Mouse (Mus musculus): Measurements from ENCODE around the gene Nrf1. TPM values are rescaled to one million over a fixed set of nuclear protein-coding genes. Genes with fewer than 3 reads are reported as not detected.

Nrf1 gene
- polyA plus RNA-seq, 1 experiment = 116 TPM

DNA sequence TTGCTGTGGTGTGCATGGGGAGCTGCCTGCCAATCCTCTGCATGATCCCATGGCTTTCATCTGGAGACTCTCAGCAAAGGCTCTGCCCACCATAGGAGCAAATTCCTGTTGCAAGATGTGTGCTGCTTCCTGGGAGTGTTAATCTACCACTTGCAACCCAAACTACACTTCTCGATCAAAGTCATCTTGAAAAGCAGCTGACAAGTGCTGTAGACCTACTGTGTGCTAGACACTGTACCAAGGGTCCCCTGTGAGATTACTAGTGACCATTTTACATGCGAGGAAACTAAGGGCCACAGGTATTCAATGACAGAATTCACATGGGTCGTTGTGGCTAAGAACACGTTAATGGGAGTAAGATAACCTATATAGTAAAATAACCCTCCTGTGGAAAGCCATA is 95.5 kb downstream of the Nrf1 start:
- no peak for DNase-seq
- no peak overlapping the region for H3K27ac ChIP-seq (ENCODE audit: control insufficient read depth, insufficient read depth, low read length)
- no peaks in the 10 kb centered on the region for H3K4me1 ChIP-seq (replicated peaks; ENCODE audit: control insufficient read depth, insufficient read depth, low read length)
- WGBS = 97% methylated on average over 4 of the region's 4 CpGs
- peaks cover 55% of the 10 kb centered on the region for H3K36me3 ChIP-seq (ENCODE audit: control insufficient read depth, insufficient read depth, low read length)
- H3K4me3 ChIP-seq (ENCODE audit: control insufficient read depth, insufficient read depth, low read length) = no peak overlapping the region
- no peaks in the 10 kb centered on the region for H3K27me3 ChIP-seq (ENCODE audit: control insufficient read depth, insufficient read depth, low read length)
- no peak for TF ChIP-seq POLR2A (IDR thresholded peaks at IDR 0.05; ENCODE audit: control insufficient read depth, extremely low read depth, insufficient read depth, low read length, poor library complexity)
- no peak for TF ChIP-seq CTCF (IDR thresholded peaks at IDR 0.05; ENCODE audit: borderline replicate concordance, control insufficient read depth, extremely low read depth, insufficient read depth, low read length, poor library complexity)

- Histone ChIP-seq H3K4me3 (ENCODE audit: control insufficient read depth, insufficient read depth, low read length) (no peak overlapping the region), H3K36me3 (ENCODE audit: control insufficient read depth, insufficient read depth, low read length) (peaks cover 35% of the 10 kb centered on the region), H3K27ac (ENCODE audit: control insufficient read depth, insufficient read depth, low read length) (no peak overlapping the region), H3K4me1 (replicated peaks; ENCODE audit: control insufficient read depth, insufficient read depth, low read length) (no peaks in the 10 kb centered on the region), H3K27me3 (ENCODE audit: control insufficient read depth, insufficient read depth, low read length) (no peaks in the 10 kb centered on the region)
- 96% methylated on average over 7 of the region's 7 CpGs for WGBS
- TF ChIP-seq POLR2A (IDR thresholded peaks at IDR 0.05; ENCODE audit: control insufficient read depth, extremely low read depth, insufficient read depth, low read length, poor library complexity) (no peak), CTCF (IDR thresholded peaks at IDR 0.05; ENCODE audit: borderline replicate concordance, control insufficient read depth, extremely low read depth, insufficient read depth, low read length, poor library complexity) (no peak)
- DNase-seq = no peak
Observed at GRCm38 (mm10) chr6:30147058-30147457, 99.3 kb downstream of the Nrf1 start.

- TF ChIP-seq POLR2A (IDR thresholded peaks at IDR 0.05; ENCODE audit: control insufficient read depth, extremely low read depth, insufficient read depth, low read length, poor library complexity) (no peak), CTCF (IDR thresholded peaks at IDR 0.05; ENCODE audit: borderline replicate concordance, control insufficient read depth, extremely low read depth, insufficient read depth, low read length, poor library complexity) (no peak)
- H3K4me1 ChIP-seq (replicated peaks; ENCODE audit: control insufficient read depth, insufficient read depth, low read length) = no peaks in the 10 kb centered on the region
- no peaks in the 10 kb centered on the region for H3K27me3 ChIP-seq (ENCODE audit: control insufficient read depth, insufficient read depth, low read length)
- H3K27ac ChIP-seq (ENCODE audit: control insufficient read depth, insufficient read depth, low read length) = no peak overlapping the region
- H3K36me3 ChIP-seq (ENCODE audit: control insufficient read depth, insufficient read depth, low read length) = peaks cover 33% of the 10 kb centered on the region
- 93% methylated on average over 6 of the region's 6 CpGs for WGBS
- H3K4me3 ChIP-seq (ENCODE audit: control insufficient read depth, insufficient read depth, low read length) = no peak overlapping the region
- DNase-seq = no peak
Observed at GRCm38 (mm10) chr6:30147753-30148152, 100.0 kb downstream of the Nrf1 start.

DNA sequence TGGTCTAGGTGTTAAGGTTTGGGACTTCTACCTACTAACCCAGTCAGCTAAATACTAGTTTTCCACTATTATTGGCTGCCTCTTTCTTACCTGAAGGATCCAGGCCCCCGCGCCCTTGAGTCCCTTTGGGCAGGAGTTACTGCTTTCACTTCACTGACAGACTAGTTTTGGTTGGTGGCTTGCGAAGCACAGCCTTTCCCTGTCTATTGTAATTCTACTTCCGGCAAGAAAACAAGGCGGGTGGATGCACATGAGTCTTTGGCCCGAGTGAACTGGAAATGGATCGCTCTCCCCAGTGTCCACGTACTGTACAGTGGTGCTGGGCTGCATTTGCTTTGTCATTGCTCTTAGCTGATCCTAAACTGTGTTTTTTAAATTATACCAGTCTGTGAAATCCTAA is 102.7 kb downstream of the Nrf1 start:
- no peak overlapping the region for H3K27ac ChIP-seq (ENCODE audit: control insufficient read depth, insufficient read depth, low read length)
- DNase-seq = no peak
- no peak for TF ChIP-seq POLR2A (IDR thresholded peaks at IDR 0.05; ENCODE audit: control insufficient read depth, extremely low read depth, insufficient read depth, low read length, poor library complexity)
- no peak for TF ChIP-seq CTCF (IDR thresholded peaks at IDR 0.05; ENCODE audit: borderline replicate concordance, control insufficient read depth, extremely low read depth, insufficient read depth, low read length, poor library complexity)
- 96% methylated on average over 8 of the region's 8 CpGs for WGBS
- H3K36me3 ChIP-seq (ENCODE audit: control insufficient read depth, insufficient read depth, low read length) = peaks cover 36% of the 10 kb centered on the region
- no peak overlapping the region for H3K4me3 ChIP-seq (ENCODE audit: control insufficient read depth, insufficient read depth, low read length)
- H3K4me1 ChIP-seq (replicated peaks; ENCODE audit: control insufficient read depth, insufficient read depth, low read length) = no peaks in the 10 kb centered on the region
- H3K27me3 ChIP-seq (ENCODE audit: control insufficient read depth, insufficient read depth, low read length) = no peaks in the 10 kb centered on the region

DNA sequence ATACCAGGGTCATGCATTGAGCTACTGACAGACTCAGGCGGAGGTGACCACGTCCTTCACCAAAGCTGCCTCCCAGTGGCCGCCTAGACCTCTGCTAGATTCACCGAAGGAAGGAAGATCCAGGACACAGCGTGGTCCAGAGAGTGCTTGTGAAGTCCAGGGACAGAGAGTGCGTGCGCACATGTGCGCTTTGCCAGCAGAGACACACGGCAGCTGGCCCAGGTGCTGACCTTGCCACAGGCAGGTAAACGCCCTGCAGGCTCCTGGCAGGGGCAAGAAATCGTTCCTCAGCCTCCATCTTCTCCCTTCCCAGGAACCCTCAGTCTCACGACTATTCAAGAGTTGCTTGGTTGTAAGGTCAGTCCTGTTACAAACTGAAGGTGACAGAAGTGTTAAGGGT is 104.4 kb downstream of the Nrf1 start:
- DNase-seq = no peak
- 97% methylated on average over 12 of the region's 12 CpGs for WGBS

DNA sequence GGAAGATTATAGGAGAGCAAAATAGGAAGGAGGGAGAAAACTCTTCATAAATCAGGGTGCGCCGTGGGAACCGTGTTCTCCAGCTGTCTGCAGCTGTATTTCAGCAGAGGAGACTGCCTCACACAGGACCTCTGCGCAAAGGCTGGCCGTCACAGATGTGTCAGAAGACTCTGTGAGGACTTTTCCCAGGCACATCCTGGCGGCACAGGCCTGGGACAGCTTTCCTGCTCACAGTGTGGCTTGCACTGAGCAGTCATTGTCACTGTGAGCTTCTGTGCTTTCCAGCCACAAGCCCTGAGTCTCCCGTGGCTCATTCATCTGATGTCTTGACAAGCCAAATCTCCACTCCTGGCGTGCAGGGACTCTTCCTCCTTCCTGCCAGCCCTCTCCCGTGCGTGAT is 104.9 kb downstream of the Nrf1 start:
- no peaks in the 10 kb centered on the region for H3K27me3 ChIP-seq (ENCODE audit: control insufficient read depth, insufficient read depth, low read length)
- WGBS = 85% methylated on average over 10 of the region's 10 CpGs
- no peak overlapping the region for H3K4me3 ChIP-seq (ENCODE audit: control insufficient read depth, insufficient read depth, low read length)
- no peak for TF ChIP-seq POLR2A (IDR thresholded peaks at IDR 0.05; ENCODE audit: control insufficient read depth, extremely low read depth, insufficient read depth, low read length, poor library complexity)
- TF ChIP-seq CTCF (IDR thresholded peaks at IDR 0.05; ENCODE audit: borderline replicate concordance, control insufficient read depth, extremely low read depth, insufficient read depth, low read length, poor library complexity) = no peak
- H3K36me3 ChIP-seq (ENCODE audit: control insufficient read depth, insufficient read depth, low read length) = peaks cover 26% of the 10 kb centered on the region
- H3K27ac ChIP-seq (ENCODE audit: control insufficient read depth, insufficient read depth, low read length) = no peak overlapping the region
- H3K4me1 ChIP-seq (replicated peaks; ENCODE audit: control insufficient read depth, insufficient read depth, low read length) = no peaks in the 10 kb centered on the region
- DNase-seq = no peak

More for the DNA sequence above, 104.4 kb downstream of the Nrf1 start:
- Histone ChIP-seq H3K4me3 (ENCODE audit: control insufficient read depth, insufficient read depth, low read length) (no peak overlapping the region), H3K27ac (ENCODE audit: control insufficient read depth, insufficient read depth, low read length) (no peak overlapping the region), H3K27me3 (ENCODE audit: control insufficient read depth, insufficient read depth, low read length) (no peaks in the 10 kb centered on the region), H3K36me3 (ENCODE audit: control insufficient read depth, insufficient read depth, low read length) (peaks cover 30% of the 10 kb centered on the region), H3K4me1 (replicated peaks; ENCODE audit: control insufficient read depth, insufficient read depth, low read length) (no peaks in the 10 kb centered on the region)
- TF ChIP-seq POLR2A (IDR thresholded peaks at IDR 0.05; ENCODE audit: control insufficient read depth, extremely low read depth, insufficient read depth, low read length, poor library complexity) (no peak), CTCF (IDR thresholded peaks at IDR 0.05; ENCODE audit: borderline replicate concordance, control insufficient read depth, extremely low read depth, insufficient read depth, low read length, poor library complexity) (no peak)

- Histone ChIP-seq H3K4me1 (replicated peaks; ENCODE audit: control insufficient read depth, insufficient read depth, low read length) (no peaks in the 10 kb centered on the region), H3K27me3 (ENCODE audit: control insufficient read depth, insufficient read depth, low read length) (no peaks in the 10 kb centered on the region), H3K4me3 (ENCODE audit: control insufficient read depth, insufficient read depth, low read length) (no peak overlapping the region), H3K36me3 (ENCODE audit: control insufficient read depth, insufficient read depth, low read length) (peaks cover 21% of the 10 kb centered on the region), H3K27ac (ENCODE audit: control insufficient read depth, insufficient read depth, low read length) (no peak overlapping the region)
- TF ChIP-seq CTCF (IDR thresholded peaks at IDR 0.05; ENCODE audit: borderline replicate concordance, control insufficient read depth, extremely low read depth, insufficient read depth, low read length, poor library complexity) (no peak), POLR2A (IDR thresholded peaks at IDR 0.05; ENCODE audit: control insufficient read depth, extremely low read depth, insufficient read depth, low read length, poor library complexity) (no peak)
- WGBS = 94% methylated on average over 3 of the region's 3 CpGs
- no peak for DNase-seq
Observed at GRCm38 (mm10) chr6:30153076-30153475, 105.3 kb downstream of the Nrf1 start.

Data from thymus, adult 2 months (tissue).